Mouse (Mus musculus): ENCODE results near the gene Gria2. TPM values are rescaled to one million over a fixed set of nuclear protein-coding genes. Genes with fewer than 3 reads are reported as not detected.

The Gria2 gene
- polyA plus RNA-seq, 1 experiment = 0.33 TPM

- Histone ChIP-seq H3K27ac (ENCODE audit: insufficient read depth, low read length) (no peak overlapping the region), H3K4me3 (ENCODE audit: insufficient read depth, low read length) (no peak overlapping the region), H3K4me1 (ENCODE audit: control insufficient read depth, insufficient read depth, low read length) (no peaks in the 10 kb centered on the region)
- TF ChIP-seq CTCF (IDR thresholded peaks at IDR 0.05; ENCODE audit: borderline replicate concordance, insufficient read depth, low read length) = no peak
- TF ChIP-seq POLR2A (IDR thresholded peaks at IDR 0.05; ENCODE audit: low read depth, low read length) = no peak
Measured at GRCm38 (mm10) chr3:80750786-80751185, 51.8 kb downstream of the Gria2 start.

- Histone ChIP-seq H3K4me1 (ENCODE audit: control insufficient read depth, insufficient read depth, low read length) (no peaks in the 10 kb centered on the region), H3K4me3 (ENCODE audit: insufficient read depth, low read length) (no peak overlapping the region), H3K27ac (ENCODE audit: insufficient read depth, low read length) (no peak overlapping the region)
- no peak for TF ChIP-seq CTCF (IDR thresholded peaks at IDR 0.05; ENCODE audit: borderline replicate concordance, insufficient read depth, low read length)
- no peak for TF ChIP-seq POLR2A (IDR thresholded peaks at IDR 0.05; ENCODE audit: low read depth, low read length)
Measured at GRCm38 (mm10) chr3:80725205-80725604, 77.4 kb downstream of the Gria2 start.

DNA sequence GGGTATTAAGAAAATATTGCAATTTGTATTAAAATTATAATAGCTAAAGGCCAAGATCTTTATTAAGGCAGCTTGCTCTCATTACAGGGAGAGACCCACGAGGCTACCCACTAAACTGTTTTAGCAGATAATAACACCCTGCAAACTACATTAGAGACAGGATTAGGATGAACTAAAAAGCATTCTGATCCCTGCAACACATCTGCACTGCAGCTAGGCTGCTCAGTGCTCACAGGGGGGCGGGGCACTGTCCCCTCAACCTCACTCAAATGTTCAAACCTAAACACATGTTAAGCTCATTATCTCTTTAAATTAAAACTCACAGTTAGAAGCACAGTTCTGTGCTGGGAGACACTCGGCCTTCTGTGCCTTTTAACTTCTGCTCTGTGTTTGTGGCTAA lies 89.5 kb downstream of the Gria2 start:
- H3K4me3 ChIP-seq (ENCODE audit: insufficient read depth, low read length) = no peak overlapping the region
- no peak overlapping the region for H3K27ac ChIP-seq (ENCODE audit: insufficient read depth, low read length)
- no peaks in the 10 kb centered on the region for H3K4me1 ChIP-seq (ENCODE audit: control insufficient read depth, insufficient read depth, low read length)
- TF ChIP-seq CTCF (IDR thresholded peaks at IDR 0.05; ENCODE audit: borderline replicate concordance, insufficient read depth, low read length) = no peak
- no peak for TF ChIP-seq POLR2A (IDR thresholded peaks at IDR 0.05; ENCODE audit: low read depth, low read length)

DNA sequence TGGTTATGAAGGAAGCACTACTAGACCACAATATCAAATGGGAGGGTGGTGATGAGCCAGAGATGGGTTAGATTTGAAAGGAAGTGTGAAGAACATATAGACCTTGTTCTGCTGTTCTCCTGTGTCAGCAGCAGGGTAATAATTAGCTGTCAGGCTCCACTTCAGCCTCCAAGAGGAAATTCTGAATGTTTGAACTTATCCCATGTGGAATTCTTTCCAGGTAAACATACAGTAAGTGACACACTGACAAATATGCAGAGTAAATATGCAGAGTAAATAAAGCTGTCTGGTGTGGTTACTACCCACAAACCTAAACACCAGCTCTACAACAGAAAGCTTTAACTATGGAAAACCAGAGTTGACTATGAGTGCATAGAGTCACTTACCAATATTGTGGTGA lies 93.6 kb downstream of the Gria2 start:
- Histone ChIP-seq H3K4me3 (ENCODE audit: insufficient read depth, low read length) (no peak overlapping the region), H3K27ac (ENCODE audit: insufficient read depth, low read length) (no peak overlapping the region), H3K4me1 (ENCODE audit: control insufficient read depth, insufficient read depth, low read length) (no peaks in the 10 kb centered on the region)
- no peak for TF ChIP-seq POLR2A (IDR thresholded peaks at IDR 0.05; ENCODE audit: low read depth, low read length)
- no peak for TF ChIP-seq CTCF (IDR thresholded peaks at IDR 0.05; ENCODE audit: borderline replicate concordance, insufficient read depth, low read length)

GRCm38 (mm10) chr3:80702173-80702572 lies 100.5 kb downstream of the Gria2 start:
- Histone ChIP-seq H3K27ac (ENCODE audit: insufficient read depth, low read length) (no peak overlapping the region), H3K4me3 (ENCODE audit: insufficient read depth, low read length) (no peak overlapping the region), H3K4me1 (ENCODE audit: control insufficient read depth, insufficient read depth, low read length) (no peaks in the 10 kb centered on the region)
- TF ChIP-seq POLR2A (IDR thresholded peaks at IDR 0.05; ENCODE audit: low read depth, low read length) (no peak), CTCF (IDR thresholded peaks at IDR 0.05; ENCODE audit: borderline replicate concordance, insufficient read depth, low read length) (no peak)

DNA sequence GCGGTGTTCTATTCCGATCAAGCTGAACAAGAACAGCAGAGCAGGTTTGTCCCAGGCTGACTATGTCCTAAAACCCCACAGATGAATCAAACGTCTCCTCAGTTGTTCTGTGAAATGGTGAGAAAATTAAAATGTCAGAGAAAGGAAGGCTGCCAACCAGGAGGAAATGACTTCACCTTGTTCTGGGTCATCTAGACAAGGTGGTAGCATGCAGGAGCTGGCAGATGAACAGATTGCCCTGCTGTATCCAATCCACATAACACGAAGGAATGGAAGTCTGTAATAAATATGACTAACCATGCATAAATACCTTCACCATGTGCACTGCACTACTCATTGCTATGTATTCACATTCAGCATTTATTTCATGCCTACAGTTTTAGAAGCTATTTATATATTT lies 105.1 kb downstream of the Gria2 start:
- TF ChIP-seq POLR2A (IDR thresholded peaks at IDR 0.05; ENCODE audit: low read depth, low read length) = no peak
- TF ChIP-seq CTCF (IDR thresholded peaks at IDR 0.05; ENCODE audit: borderline replicate concordance, insufficient read depth, low read length) = no peak
- Histone ChIP-seq H3K4me1 (ENCODE audit: control insufficient read depth, insufficient read depth, low read length) (no peaks in the 10 kb centered on the region), H3K4me3 (ENCODE audit: insufficient read depth, low read length) (no peak overlapping the region), H3K27ac (ENCODE audit: insufficient read depth, low read length) (no peak overlapping the region)

GRCm38 (mm10) chr3:80694965-80695364 lies 107.7 kb downstream of the Gria2 start:
- H3K4me1 ChIP-seq (ENCODE audit: control insufficient read depth, insufficient read depth, low read length) = no peaks in the 10 kb centered on the region
- no peak overlapping the region for H3K4me3 ChIP-seq (ENCODE audit: insufficient read depth, low read length)
- no peak overlapping the region for H3K27ac ChIP-seq (ENCODE audit: insufficient read depth, low read length)
- TF ChIP-seq CTCF (IDR thresholded peaks at IDR 0.05; ENCODE audit: borderline replicate concordance, insufficient read depth, low read length) (no peak), POLR2A (IDR thresholded peaks at IDR 0.05; ENCODE audit: low read depth, low read length) (no peak)

GRCm38 (mm10) chr3:80665105-80665504 lies 137.5 kb downstream of the Gria2 start:
- no peak overlapping the region for H3K27ac ChIP-seq (ENCODE audit: insufficient read depth, low read length)
- H3K4me1 ChIP-seq (ENCODE audit: control insufficient read depth, insufficient read depth, low read length) = peaks cover 2% of the 10 kb centered on the region; the same call in 1 of the 2 replicates
- no peak overlapping the region for H3K4me3 ChIP-seq (ENCODE audit: insufficient read depth, low read length)
- TF ChIP-seq POLR2A (IDR thresholded peaks at IDR 0.05; ENCODE audit: low read depth, low read length) (no peak), CTCF (IDR thresholded peaks at IDR 0.05; ENCODE audit: borderline replicate concordance, insufficient read depth, low read length) (no peak)

DNA sequence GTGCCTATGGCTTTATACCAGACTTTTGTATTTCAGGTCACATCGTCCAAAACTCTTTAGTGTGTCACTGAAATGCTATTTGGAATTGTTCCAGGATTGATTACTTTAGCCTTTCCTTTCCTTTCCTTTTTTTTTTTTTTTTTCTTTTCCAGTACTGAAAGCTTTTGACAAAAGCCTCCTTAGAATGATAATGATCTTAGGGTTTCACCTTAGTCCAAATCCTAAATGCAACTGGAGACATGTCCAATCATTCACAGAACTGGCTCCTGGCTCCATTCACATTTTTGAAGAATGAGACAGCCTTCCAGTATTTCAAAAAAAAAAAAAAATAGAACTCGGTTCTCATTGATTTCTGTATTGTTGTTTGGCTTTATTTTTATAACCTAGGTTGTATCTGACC lies 139.3 kb downstream of the Gria2 start:
- no peak overlapping the region for H3K27ac ChIP-seq (ENCODE audit: insufficient read depth, low read length)
- H3K4me1 ChIP-seq (ENCODE audit: control insufficient read depth, insufficient read depth, low read length) = peaks cover 2% of the 10 kb centered on the region; the same call in 1 of the 2 replicates
- TF ChIP-seq CTCF (IDR thresholded peaks at IDR 0.05; ENCODE audit: borderline replicate concordance, insufficient read depth, low read length) (no peak), POLR2A (IDR thresholded peaks at IDR 0.05; ENCODE audit: low read depth, low read length) (no peak)
- no peak overlapping the region for H3K4me3 ChIP-seq (ENCODE audit: insufficient read depth, low read length)

GRCm38 (mm10) chr3:80661838-80662237 lies 140.8 kb downstream of the Gria2 start:
- TF ChIP-seq POLR2A (IDR thresholded peaks at IDR 0.05; ENCODE audit: low read depth, low read length) (no peak), CTCF (IDR thresholded peaks at IDR 0.05; ENCODE audit: borderline replicate concordance, insufficient read depth, low read length) (no peak)
- Histone ChIP-seq H3K4me1 (ENCODE audit: control insufficient read depth, insufficient read depth, low read length) (peaks cover 2% of the 10 kb centered on the region; the same call in 1 of the 2 replicates), H3K4me3 (ENCODE audit: insufficient read depth, low read length) (no peak overlapping the region)

DNA sequence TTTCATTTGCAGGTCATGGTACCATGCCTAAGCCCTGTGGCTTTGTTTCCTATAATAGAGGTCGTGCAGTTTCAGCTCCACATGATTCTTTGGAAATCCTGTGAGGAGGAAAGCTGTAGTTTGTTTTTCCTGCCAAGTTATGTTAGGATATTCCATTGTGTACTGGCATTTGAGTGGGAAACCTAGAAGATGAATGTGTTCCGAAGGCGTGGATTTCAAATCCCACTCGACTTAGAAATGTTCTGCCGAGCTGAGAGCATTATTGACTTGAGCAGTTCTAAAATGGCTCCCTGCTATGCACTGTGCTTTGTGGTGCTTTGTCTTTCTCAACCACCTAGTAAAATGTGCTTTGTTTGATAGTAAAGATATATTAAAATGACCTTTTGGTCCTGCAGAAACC lies 150.4 kb downstream of the Gria2 start:
- Histone ChIP-seq H3K27ac (ENCODE audit: insufficient read depth, low read length) (no peak overlapping the region), H3K4me3 (ENCODE audit: insufficient read depth, low read length) (no peak overlapping the region)
- TF ChIP-seq CTCF (IDR thresholded peaks at IDR 0.05; ENCODE audit: borderline replicate concordance, insufficient read depth, low read length) (no peak), POLR2A (IDR thresholded peaks at IDR 0.05; ENCODE audit: low read depth, low read length) (no peak)

More at GRCm38 (mm10) chr3:80661838-80662237, 140.8 kb downstream of the Gria2 start:
- H3K27ac ChIP-seq (ENCODE audit: insufficient read depth, low read length) = no peak overlapping the region

More for the DNA sequence above, 150.4 kb downstream of the Gria2 start:
- no peaks in the 10 kb centered on the region for H3K4me1 ChIP-seq (ENCODE audit: control insufficient read depth, insufficient read depth, low read length)

Other genes starting within 250 kb of the Gria2 start
- gene Glrb, start 110.8 kb upstream of the Gria2 start, polyA plus RNA-seq (2011; ENCODE audit: insufficient read length, low read depth, missing spikeins) = 6.8 and 18.0 TPM in 2 replicates
- 68.1 and 72.5 TPM in 2 replicates for gene Pdgfc, start 233.6 kb upstream of the Gria2 start, polyA plus RNA-seq (2011; ENCODE audit: insufficient read length, low read depth, missing spikeins)